Mouse (Mus musculus): Measurements from ENCODE around the gene Gpr155. TPM values are rescaled to one million over a fixed set of nuclear protein-coding genes. Genes with fewer than 3 reads are reported as not detected.

Gene Gpr155
- polyA plus RNA-seq, 1 experiment from 2014 or later = 8.1 TPM

DNA sequence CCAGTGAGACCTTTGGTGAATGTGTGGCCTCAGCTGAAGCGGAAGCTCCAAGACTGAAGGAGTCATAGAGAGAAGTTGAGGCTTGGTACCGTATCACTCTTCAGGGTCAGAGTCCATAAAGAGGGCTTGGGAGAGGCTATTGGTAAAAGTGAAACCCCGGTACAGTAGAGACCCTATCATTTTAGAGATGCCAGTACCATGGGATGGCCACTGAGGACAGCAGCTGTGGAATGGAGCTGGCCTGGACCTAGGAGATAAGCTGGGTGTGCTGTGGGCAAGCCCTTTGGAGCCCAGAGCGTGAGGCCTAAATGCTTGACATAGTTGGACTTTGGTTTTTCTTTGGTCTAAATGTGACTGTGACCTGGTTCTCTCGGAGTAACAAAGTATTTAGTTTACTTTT is 26.4 kb downstream of the Gpr155 start:
- ATAC-seq = no peak

GRCm38 (mm10) chr2:73357004-73357403 is 29.4 kb downstream of the Gpr155 start:
- Histone ChIP-seq H3K36me3 (ENCODE audit: insufficient read depth, low read length) (no peaks in the 10 kb centered on the region), H3K4me3 (ENCODE audit: low read depth, low read length) (no peak overlapping the region), H3K9me3 (ENCODE audit: low read length) (no peaks in the 10 kb centered on the region), H3K4me2 (replicated peaks; ENCODE audit: low read depth, low read length) (no peak overlapping the region), H3K4me1 (ENCODE audit: insufficient read depth, low read depth, low read length) (no peaks in the 10 kb centered on the region), H3K27me3 (replicated peaks; ENCODE audit: insufficient read depth, low read length) (no peaks in the 10 kb centered on the region), H3K9ac (replicated peaks; ENCODE audit: low read depth) (no peak overlapping the region), H3K27ac (ENCODE audit: low read length) (no peak overlapping the region)
- no peak for DNase-seq (ENCODE audit: low spot score)
- ATAC-seq = no peak
- TF ChIP-seq EP300 (IDR thresholded peaks at IDR 0.05) = no peak
- no peak for TF ChIP-seq CTCF (IDR thresholded peaks at IDR 0.05)
- WGBS = 67% methylated on average over 18 of the region's 18 CpGs

More for the DNA sequence above, 26.4 kb downstream of the Gpr155 start:
- TF ChIP-seq EP300 (IDR thresholded peaks at IDR 0.05) (no peak), CTCF (IDR thresholded peaks at IDR 0.05) (no peak)
- no peaks in the 10 kb centered on the region for H3K36me3 ChIP-seq (ENCODE audit: insufficient read depth, low read length)
- DNase-seq (ENCODE audit: low spot score) = no peak
- H3K9me3 ChIP-seq (ENCODE audit: low read length) = no peaks in the 10 kb centered on the region
- H3K27ac ChIP-seq (ENCODE audit: low read length) = no peak overlapping the region
- H3K4me2 ChIP-seq (replicated peaks; ENCODE audit: low read depth, low read length) = no peak overlapping the region
- no peaks in the 10 kb centered on the region for H3K27me3 ChIP-seq (replicated peaks; ENCODE audit: insufficient read depth, low read length)
- H3K9ac ChIP-seq (replicated peaks; ENCODE audit: low read depth) = no peak overlapping the region
- 89% methylated on average over 5 of the region's 5 CpGs for WGBS
- H3K4me3 ChIP-seq (ENCODE audit: low read depth, low read length) = no peak overlapping the region
- no peaks in the 10 kb centered on the region for H3K4me1 ChIP-seq (ENCODE audit: insufficient read depth, low read depth, low read length)

GRCm38 (mm10) chr2:73351927-73352374 is 34.4 kb downstream of the Gpr155 start:
- H3K4me2 ChIP-seq (replicated peaks; ENCODE audit: low read depth, low read length) = peak overlapping the region; percentile 29; the same call in 1 of the 2 replicates
- H3K4me3 ChIP-seq (ENCODE audit: low read depth, low read length) = no peak overlapping the region; the same call in 1 of the 2 replicates
- no peaks in the 10 kb centered on the region for H3K9me3 ChIP-seq (ENCODE audit: low read length)
- H3K27me3 ChIP-seq (replicated peaks; ENCODE audit: insufficient read depth, low read length) = no peaks in the 10 kb centered on the region
- ATAC-seq (peak; percentile 88), DNase-seq (ENCODE audit: low spot score) (peak; percentile 90)
- 23% methylated on average over 7 of the region's 7 CpGs for WGBS
- no peaks in the 10 kb centered on the region for H3K36me3 ChIP-seq (ENCODE audit: insufficient read depth, low read length)
- peak overlapping the region; percentile 58 for H3K27ac ChIP-seq (ENCODE audit: low read length)
- TF ChIP-seq CTCF (IDR thresholded peaks at IDR 0.05) (no peak), EP300 (IDR thresholded peaks at IDR 0.05) (no peak)
- H3K9ac ChIP-seq (replicated peaks; ENCODE audit: low read depth) = no peak overlapping the region
- no peaks in the 10 kb centered on the region for H3K4me1 ChIP-seq (ENCODE audit: insufficient read depth, low read depth, low read length)

- ATAC-seq = peak; percentile 78
- DNase-seq (ENCODE audit: low spot score) = peak; percentile 74
- H3K4me3 ChIP-seq (ENCODE audit: low read depth, low read length) = no peak overlapping the region; the same call in 1 of the 2 replicates
- H3K27me3 ChIP-seq (replicated peaks; ENCODE audit: insufficient read depth, low read length) = no peaks in the 10 kb centered on the region
- H3K9ac ChIP-seq (replicated peaks; ENCODE audit: low read depth) = no peak overlapping the region
- H3K4me1 ChIP-seq (ENCODE audit: insufficient read depth, low read depth, low read length) = no peaks in the 10 kb centered on the region
- no peak for TF ChIP-seq CTCF (IDR thresholded peaks at IDR 0.05)
- no peak for TF ChIP-seq EP300 (IDR thresholded peaks at IDR 0.05)
- peak overlapping the region; percentile 29; the same call in 1 of the 2 replicates for H3K4me2 ChIP-seq (replicated peaks; ENCODE audit: low read depth, low read length)
- no peaks in the 10 kb centered on the region for H3K9me3 ChIP-seq (ENCODE audit: low read length)
- H3K36me3 ChIP-seq (ENCODE audit: insufficient read depth, low read length) = no peaks in the 10 kb centered on the region
- peak overlapping the region; percentile 58 for H3K27ac ChIP-seq (ENCODE audit: low read length)
- 25% methylated on average over 5 of the region's 5 CpGs for WGBS
These were observed 34.9 kb downstream of the Gpr155 start for GRCm38 (mm10) chr2:73351496-73351895.

- 81% methylated on average over 6 of the region's 6 CpGs for WGBS
- no peak for TF ChIP-seq EP300 (IDR thresholded peaks at IDR 0.05)
- no peak for TF ChIP-seq CTCF (IDR thresholded peaks at IDR 0.05)
- H3K4me2 ChIP-seq (replicated peaks; ENCODE audit: low read depth, low read length) = 0 out of 2 replicates have a peak overlapping the region, but pooled peaks have one; percentile 6
These were observed 38.2 kb downstream of the Gpr155 start for GRCm38 (mm10) chr2:73348221-73348620.

GRCm38 (mm10) chr2:73347766-73348165 is 38.6 kb downstream of the Gpr155 start:
- Histone ChIP-seq H3K36me3 (ENCODE audit: insufficient read depth, low read length) (no peaks in the 10 kb centered on the region), H3K9me3 (ENCODE audit: low read length) (no peaks in the 10 kb centered on the region), H3K4me3 (ENCODE audit: low read depth, low read length) (no peak overlapping the region), H3K9ac (replicated peaks; ENCODE audit: low read depth) (no peak overlapping the region), H3K27ac (ENCODE audit: low read length) (no peak overlapping the region), H3K4me2 (replicated peaks; ENCODE audit: low read depth, low read length) (0 out of 2 replicates have a peak overlapping the region, but pooled peaks have one; percentile 6), H3K4me1 (ENCODE audit: insufficient read depth, low read depth, low read length) (no peaks in the 10 kb centered on the region), H3K27me3 (replicated peaks; ENCODE audit: insufficient read depth, low read length) (no peaks in the 10 kb centered on the region)
- ATAC-seq = no peak
- 62% methylated on average over 9 of the region's 9 CpGs for WGBS
- no peak for DNase-seq (ENCODE audit: low spot score)
- no peak for TF ChIP-seq EP300 (IDR thresholded peaks at IDR 0.05)
- TF ChIP-seq CTCF (IDR thresholded peaks at IDR 0.05) = no peak

More at GRCm38 (mm10) chr2:73348221-73348620, 38.2 kb downstream of the Gpr155 start:
- H3K4me1 ChIP-seq (ENCODE audit: insufficient read depth, low read depth, low read length) = no peaks in the 10 kb centered on the region
- no peaks in the 10 kb centered on the region for H3K9me3 ChIP-seq (ENCODE audit: low read length)
- peak; percentile 9 for DNase-seq (ENCODE audit: low spot score)
- H3K9ac ChIP-seq (replicated peaks; ENCODE audit: low read depth) = no peak overlapping the region
- ATAC-seq = no peak
- H3K27me3 ChIP-seq (replicated peaks; ENCODE audit: insufficient read depth, low read length) = no peaks in the 10 kb centered on the region
- H3K36me3 ChIP-seq (ENCODE audit: insufficient read depth, low read length) = no peaks in the 10 kb centered on the region
- no peak overlapping the region for H3K27ac ChIP-seq (ENCODE audit: low read length)
- no peak overlapping the region for H3K4me3 ChIP-seq (ENCODE audit: low read depth, low read length)

Measured in lung, postnatal 0 days (tissue).